Mouse (Mus musculus): ENCODE results near the gene Fmod. TPM values are rescaled to one million over a fixed set of nuclear protein-coding genes. Genes with fewer than 3 reads are reported as not detected.

Gene Fmod
- total RNA-seq, 2 experiments from 2014 or later, result 80.2 to 86.9 TPM

DNA sequence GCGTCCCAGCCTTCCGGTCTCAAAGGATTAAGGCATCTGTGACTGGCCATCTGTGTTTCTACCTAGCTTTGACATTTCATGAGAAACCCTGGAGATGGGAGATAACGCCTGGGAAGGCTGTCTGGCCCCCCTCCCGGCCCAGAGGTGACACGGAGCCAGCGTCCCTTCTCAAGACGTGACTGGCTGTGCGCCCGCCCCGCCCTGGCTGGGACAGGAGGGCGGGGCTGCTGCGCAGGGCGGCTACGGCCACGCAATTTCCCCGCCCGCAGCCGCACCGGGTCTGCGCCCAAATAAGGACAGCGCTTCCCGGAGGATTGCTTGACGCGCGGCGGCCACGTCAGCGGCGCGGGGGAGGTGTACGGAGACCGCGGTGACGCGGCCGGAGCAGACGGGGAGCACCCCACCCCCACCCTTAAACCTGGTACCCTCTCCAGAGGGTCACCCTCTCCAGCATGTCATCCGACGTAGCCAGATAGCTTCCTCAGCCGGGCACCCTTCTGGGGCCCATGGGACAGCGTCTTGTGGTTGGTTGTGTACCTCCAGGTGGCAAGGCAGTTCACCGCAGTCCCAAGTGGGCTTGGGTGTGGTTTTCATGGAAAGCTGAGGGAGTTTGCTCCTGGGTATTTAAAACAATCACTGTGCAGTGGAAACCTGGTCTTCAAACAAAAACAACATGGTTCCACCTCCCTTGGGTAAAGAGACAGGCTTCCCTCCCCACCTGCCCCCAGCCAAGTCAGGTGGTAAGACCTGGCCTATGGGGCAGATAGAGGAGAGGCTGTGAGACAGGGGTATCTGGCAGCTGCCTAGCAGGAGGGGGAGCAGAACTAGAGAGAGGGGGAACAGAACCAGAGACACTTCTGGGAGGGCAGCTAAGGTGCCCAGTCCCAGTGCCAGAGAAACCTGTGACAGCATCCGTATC lies 56.1 kb downstream of the Fmod start:
- intact Hi-C loops (cut with DNase I), result loop anchor here (2.0 kb wide), 1 partner anchor 14 kb away; the partner anchor contains the start of gene Btg2
- DNase-seq, result peak; percentile 91 to 96

DNA sequence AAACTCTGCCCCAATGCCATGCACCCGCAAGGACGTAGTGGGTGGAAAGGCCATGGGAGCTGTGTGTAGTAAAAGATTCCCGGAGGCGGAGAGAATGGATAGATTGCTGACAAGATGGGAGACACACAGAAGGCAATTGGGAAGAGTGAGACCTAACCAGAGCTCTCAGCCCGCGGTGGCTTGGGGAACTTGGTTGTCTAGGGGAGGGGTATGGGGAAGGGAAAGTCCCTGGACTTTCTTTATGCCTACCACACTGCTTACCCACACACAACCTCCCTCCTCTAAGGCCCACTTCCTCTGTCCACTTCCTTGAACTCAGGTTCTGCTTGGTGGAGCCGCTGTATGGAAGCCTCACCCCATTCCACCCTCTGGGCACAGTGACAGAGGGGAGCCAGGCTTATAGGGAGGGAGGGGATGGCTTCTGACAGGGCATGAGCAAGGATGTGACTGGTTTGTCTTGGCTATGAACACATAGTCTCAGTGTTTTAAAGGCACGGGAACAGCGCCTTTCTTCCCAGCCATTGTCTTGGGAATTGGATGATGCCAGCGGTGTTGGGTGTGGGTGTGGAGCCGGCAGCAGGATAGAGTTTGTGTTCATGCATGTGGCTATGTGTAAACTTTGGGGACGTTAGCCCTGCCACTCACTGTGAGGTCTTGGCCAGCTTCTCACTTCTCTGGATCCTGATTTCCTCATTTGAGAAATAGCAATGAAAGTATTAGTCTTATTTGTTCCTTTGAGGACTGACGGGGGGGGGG lies 56.9 kb downstream of the Fmod start:
- intact Hi-C loops (cut with DNase I), result loop anchor here (2.0 kb wide), 1 partner anchor 15 kb away; the partner anchor contains the start of gene Btg2
- DNase-seq, result no peak

DNA sequence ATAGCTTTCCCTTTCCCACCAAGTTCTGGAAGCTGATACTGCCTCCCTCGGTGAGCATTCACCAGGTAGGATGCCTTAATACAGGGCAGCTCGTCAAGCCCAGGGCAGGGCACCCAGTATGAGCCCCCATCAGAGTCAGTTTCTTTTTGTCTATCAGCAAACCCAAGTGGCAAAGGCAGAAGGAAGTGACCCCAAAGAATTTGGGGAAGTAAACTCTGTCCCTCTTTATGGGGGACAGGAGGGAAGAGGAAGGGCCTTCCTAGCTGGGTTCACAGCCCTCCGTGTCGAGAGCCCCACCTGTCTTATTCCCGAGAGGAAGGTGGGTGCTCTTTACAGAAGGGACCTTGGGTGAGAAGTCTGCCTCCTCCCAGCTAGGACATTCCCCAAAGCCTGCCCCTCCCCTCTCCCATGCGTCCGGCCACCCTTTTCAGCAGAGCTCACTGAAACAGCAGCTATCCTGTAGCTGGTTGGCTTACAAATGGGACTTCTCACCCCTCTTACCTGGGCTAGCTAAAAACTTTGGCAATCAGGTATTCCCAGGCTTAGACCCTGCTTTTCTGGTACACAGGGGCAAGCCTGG lies 58.1 kb downstream of the Fmod start:
- intact Hi-C loops (cut with DNase I), result no loop called here
- DNase-seq, result no peak

DNA sequence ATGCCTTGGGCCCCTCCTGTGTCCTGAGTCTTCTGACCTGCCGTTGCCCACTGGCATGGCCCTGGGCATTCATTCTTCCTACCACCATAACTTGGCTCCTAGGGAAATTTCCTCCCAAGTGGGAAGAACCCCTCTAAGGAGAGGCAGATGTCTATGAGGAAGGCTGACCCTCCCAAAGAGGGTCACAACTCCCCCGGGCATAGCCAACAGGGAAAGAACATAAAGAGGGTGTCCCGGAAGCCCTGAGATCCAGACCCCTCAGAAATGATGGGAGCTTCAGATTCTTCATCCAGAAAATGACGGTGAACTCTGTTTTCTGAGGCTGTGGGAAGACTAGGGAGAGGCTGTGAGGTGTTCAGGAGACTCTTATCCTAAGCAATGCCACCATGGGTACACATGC lies 58.7 kb downstream of the Fmod start:
- intact Hi-C loops (cut with DNase I), result no loop called here

DNA sequence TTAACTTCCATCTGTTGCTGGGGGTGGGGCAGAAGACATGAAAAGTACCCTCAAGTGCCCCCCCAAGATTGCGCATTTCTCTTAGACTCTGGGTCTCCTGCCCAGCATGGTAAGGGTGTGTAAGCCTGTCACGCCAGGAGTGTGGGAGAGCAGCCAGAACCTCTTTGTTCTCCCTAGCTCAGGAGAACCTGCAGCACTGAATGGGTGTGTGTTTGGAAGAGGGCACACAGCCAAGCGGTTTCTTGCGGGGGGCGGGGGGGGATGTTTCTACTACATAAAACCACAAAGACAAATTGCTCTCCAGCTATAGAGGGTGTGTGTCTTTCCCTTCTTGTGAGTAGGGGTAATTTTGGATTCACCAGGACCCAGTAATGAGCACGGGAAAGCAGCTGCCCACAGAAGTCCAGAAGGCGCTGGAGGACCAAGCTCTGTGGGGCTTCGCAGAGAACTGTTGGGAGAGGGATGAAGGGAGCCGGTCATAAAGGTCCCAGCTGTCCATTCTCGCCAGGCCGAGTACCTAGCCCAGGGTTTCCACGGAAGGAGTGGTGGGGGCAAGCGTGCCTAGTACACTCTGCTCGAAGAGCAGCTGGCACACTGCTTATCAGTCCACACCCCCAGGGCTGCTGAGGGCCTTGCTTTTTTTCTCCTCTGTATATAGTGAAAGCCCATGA lies 59.3 kb downstream of the Fmod start:
- no peak for DNase-seq
- intact Hi-C loops (cut with DNase I), result no loop called here

More for the DNA sequence above, 58.7 kb downstream of the Fmod start:
- DNase-seq, result no peak

DNA sequence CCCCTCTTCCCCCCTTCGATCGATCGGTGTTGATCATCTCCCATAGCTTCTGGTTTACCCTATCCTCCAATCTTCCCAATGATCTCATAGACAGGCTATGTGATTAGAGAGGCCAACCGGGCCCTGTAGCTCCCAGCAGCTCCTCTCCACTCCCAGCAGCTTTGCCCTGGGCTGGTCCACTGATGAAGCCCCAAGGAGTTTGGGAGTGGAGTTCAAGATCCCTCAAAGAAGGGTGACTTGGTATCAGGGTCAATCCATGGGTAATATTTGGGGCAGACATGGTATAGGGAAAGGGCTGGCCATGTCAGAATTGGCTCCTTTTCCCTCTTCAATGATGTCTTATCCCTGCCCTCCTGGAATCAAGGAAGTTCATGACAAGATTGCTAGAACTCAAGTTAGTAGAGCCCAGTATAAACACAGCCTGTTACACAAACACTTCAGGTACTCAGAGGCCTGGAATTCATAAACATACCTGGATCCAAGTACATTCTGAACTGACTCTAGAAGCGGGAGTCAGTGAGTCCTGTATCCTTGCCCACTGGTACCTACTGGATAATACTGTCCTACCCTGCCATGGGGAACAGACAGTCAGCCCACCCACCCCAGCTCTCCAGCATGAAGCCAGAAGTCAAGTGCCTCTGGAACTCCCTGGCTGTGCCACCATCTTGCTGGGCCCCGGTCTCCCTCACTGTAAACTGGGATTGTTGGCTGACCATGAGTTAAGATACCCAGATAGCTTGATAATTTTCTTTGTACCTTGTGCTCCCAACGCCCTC lies 60.2 kb downstream of the Fmod start:
- DNase-seq, result no peak
- intact Hi-C loops (cut with DNase I), result no loop called here

Other genes with a start within 250 kb of the Fmod start
- 10 to 100 TPM in 1 of 2 experiments, 1 to 10 TPM in 1; 8.6 to 12.9 TPM for gene Atp2b4, start 236.2 kb upstream of the Fmod start, total RNA-seq (2021)
- gene Optc, start 129.3 kb upstream of the Fmod start, total RNA-seq (2021), result not detected
- gene Prelp, start 115.8 kb upstream of the Fmod start, total RNA-seq (2021), result 10 to 100 TPM; 16.1 to 19.9 TPM
- gene Btg2, start 41.9 kb downstream of the Fmod start, total RNA-seq (2021), result 10 to 100 TPM; 31.5 to 54.9 TPM
- not detected for gene Chit1, start 74.0 kb downstream of the Fmod start, total RNA-seq (2021)
- gene Chil1, start 144.9 kb downstream of the Fmod start, total RNA-seq (2021), result 1 to 10 TPM in 1 of 2 experiments, under 1 TPM in 1; 0.64 to 1.8 TPM
- gene Mybph, start 156.2 kb downstream of the Fmod start, total RNA-seq (2021), result 100 to 1,000 TPM; 547 to 589 TPM
- gene Adora1, start 198.2 kb downstream of the Fmod start, total RNA-seq (2021), result under 1 TPM; 0.33 to 0.59 TPM

Measured in gastrocnemius, postnatal 36 days (tissue).